Mouse (Mus musculus) CH12.LX (cell line): Measurements from ENCODE around the gene Sppl2b. TPM values are rescaled to one million over a fixed set of nuclear protein-coding genes. Genes with fewer than 3 reads are reported as not detected.
A peak's percentile ranks its signal among the peaks of the same experiment; 100 is the strongest.

Source experiments
- DNase-seq: peaks from one replicate; pipeline ENCODE4 v3.0.0-alpha.2; 2013; ENCODE audit errors: extremely low read depth
- H3K27ac ChIP-seq: 2 replicates; pipeline ENCODE4 v1.5.1; 2012; ENCODE audit warnings: low read depth, mild to moderate bottlenecking, control low read depth, moderate library complexity; ENCODE audit not compliant: insufficient read depth
- H3K27me3 ChIP-seq: replicated peaks from 2 replicates; pipeline ENCODE3; 2012; ENCODE audit warnings: inconsistent platforms
- H3K36me3 ChIP-seq, 2 experiments: replicated peaks in 1 of 2; 2 replicates each; pipeline versions ENCODE3 to v1.6.1; 2012; ENCODE audit warnings: inconsistent platforms in 1 of 2, low read length in 1 of 2, mild to moderate bottlenecking in 1 of 2, mixed read lengths in 1 of 2, moderate library complexity in 1 of 2; ENCODE audit not compliant: control insufficient read depth in 1 of 2, insufficient read depth in 1 of 2
- H3K4me1 ChIP-seq, 2 experiments: 2 replicates each; pipeline ENCODE4 v1.6.1; 2012; ENCODE audit warnings: inconsistent platforms in 1 of 2, moderate library complexity in 1 of 2; ENCODE audit not compliant: insufficient read depth in 2 of 2, control insufficient read depth in 1 of 2
- H3K4me2 ChIP-seq: 2 replicates; pipeline ENCODE4 v1.6.1; 2012; ENCODE audit warnings: low read depth, mild to moderate bottlenecking, control low read depth; ENCODE audit not compliant: poor library complexity, insufficient read depth, severe bottlenecking
- H3K4me3 ChIP-seq, 3 experiments: fragments of 150-350 bp in 1 of 3; sonication (generic) in 1 of 3; replicated peaks in 1 of 3; 2 replicates each; pipeline versions ENCODE3 to v1.5.1; 2011 to 2012; ENCODE audit warnings: low read depth in 2 of 3, low read length in 2 of 3, mild to moderate bottlenecking in 2 of 3, moderate library complexity in 2 of 3, control low read depth in 1 of 3, improper control_type of control experiment in 1 of 3, inconsistent platforms in 1 of 3, mixed read lengths in 1 of 3; ENCODE audit not compliant: poor library complexity in 1 of 3
- H3K79me2 ChIP-seq: replicated peaks from 2 replicates; pipeline ENCODE4 v1.6.1; 2012; ENCODE audit warnings: mild to moderate bottlenecking, moderate library complexity; ENCODE audit not compliant: control insufficient read depth, poor library complexity, insufficient read depth, severe bottlenecking; ENCODE audit errors: extremely low read depth
- H3K9ac ChIP-seq: 2 replicates; pipeline ENCODE4 v1.6.1; 2012; ENCODE audit warnings: low read depth, mild to moderate bottlenecking, control low read depth, moderate library complexity; ENCODE audit not compliant: insufficient read depth
- H3K9me3 ChIP-seq: replicated peaks from 2 replicates; pipeline ENCODE3; 2012; ENCODE audit warnings: low read length, inconsistent platforms, mixed read lengths
- BHLHE40 ChIP-seq: IDR thresholded peaks from 2 replicates; pipeline ENCODE4 v1.6.1; 2011; ENCODE audit warnings: mild to moderate bottlenecking, low read depth, low read length, improper control_type of control experiment
- CHD1 ChIP-seq: IDR thresholded peaks from 2 replicates; pipeline ENCODE4 v1.6.1; 2012; ENCODE audit warnings: low read depth, low read length, improper control_type of control experiment, inconsistent platforms
- CHD2 ChIP-seq: IDR thresholded peaks from 2 replicates; pipeline ENCODE4 v1.6.1; 2011; ENCODE audit warnings: low read length, improper control_type of control experiment
- CTCF ChIP-seq, 2 experiments: IDR thresholded peaks in 1 of 2; conservative IDR thresholded peaks in 1 of 2; 2 replicates each; pipeline ENCODE4 v1.5.1; 2011 to 2012; ENCODE audit warnings: low read depth in 2 of 2, low read length in 2 of 2, improper control_type of control experiment in 1 of 2, inconsistent platforms in 1 of 2, mild to moderate bottlenecking in 1 of 2, moderate library complexity in 1 of 2
- E2F4 ChIP-seq: IDR thresholded peaks from 2 replicates; pipeline ENCODE4 v1.6.1; 2011; ENCODE audit warnings: low read depth, low read length, improper control_type of control experiment; ENCODE audit not compliant: insufficient replicate concordance
- ELF1 ChIP-seq: IDR thresholded peaks from 2 replicates; pipeline ENCODE4 v1.6.1; 2014; ENCODE audit warnings: low read depth, mild to moderate bottlenecking, inconsistent platforms, low read length, improper control_type of control experiment
- EP300 ChIP-seq: IDR thresholded peaks from 2 replicates; pipeline ENCODE4 v1.6.1; 2011; ENCODE audit warnings: low read length, improper control_type of control experiment
- ETS1 ChIP-seq: conservative IDR thresholded peaks from 2 replicates; pipeline ENCODE4 v1.6.1; 2012; ENCODE audit warnings: low read depth, mild to moderate bottlenecking, inconsistent platforms, low read length, improper control_type of control experiment, moderate library complexity
- GABPA ChIP-seq: IDR thresholded peaks from 2 replicates; pipeline ENCODE4 v1.6.1; 2012; ENCODE audit warnings: low read depth, low read length, improper control_type of control experiment, inconsistent platforms; ENCODE audit not compliant: insufficient replicate concordance
- HCFC1 ChIP-seq: IDR thresholded peaks from 2 replicates; pipeline ENCODE4 v1.6.1; 2012; ENCODE audit warnings: low read depth, mild to moderate bottlenecking, inconsistent platforms, low read length, improper control_type of control experiment
- IRF4 ChIP-seq: IDR thresholded peaks from 2 replicates; pipeline ENCODE4 v1.6.1; 2014; ENCODE audit warnings: low read depth, mild to moderate bottlenecking, inconsistent platforms, low read length, improper control_type of control experiment
- JUN ChIP-seq: IDR thresholded peaks from 2 replicates; pipeline ENCODE4 v1.6.1; 2011; ENCODE audit warnings: low read depth, mild to moderate bottlenecking, low read length, improper control_type of control experiment, moderate library complexity; ENCODE audit not compliant: insufficient read depth
- JUND ChIP-seq: conservative IDR thresholded peaks from 2 replicates; pipeline ENCODE4 v1.6.1; 2011; ENCODE audit warnings: low read depth, low read length, improper control_type of control experiment
- KAT2A ChIP-seq: IDR thresholded peaks from 2 replicates; pipeline ENCODE4 v1.6.1; 2012; ENCODE audit warnings: low read length, improper control_type of control experiment, inconsistent platforms; ENCODE audit not compliant: insufficient replicate concordance
- MAFK ChIP-seq: IDR thresholded peaks from 2 replicates; pipeline ENCODE4 v1.6.1; 2011; ENCODE audit warnings: low read length, improper control_type of control experiment; ENCODE audit not compliant: insufficient replicate concordance
- MAX ChIP-seq: IDR thresholded peaks from 2 replicates; pipeline ENCODE4 v1.6.1; 2011; ENCODE audit warnings: low read length, improper control_type of control experiment
- MAZ ChIP-seq: IDR thresholded peaks from 2 replicates; pipeline ENCODE4 v1.6.1; 2012; ENCODE audit warnings: low read depth, mild to moderate bottlenecking, inconsistent platforms, low read length, improper control_type of control experiment, moderate library complexity
- MEF2A ChIP-seq: IDR thresholded peaks from 2 replicates; pipeline ENCODE4 v1.6.1; 2014; ENCODE audit warnings: low read depth, mild to moderate bottlenecking, inconsistent platforms, low read length, improper control_type of control experiment, borderline replicate concordance
- MXI1 ChIP-seq: IDR thresholded peaks from 2 replicates; pipeline ENCODE4 v1.6.1; 2011; ENCODE audit warnings: mild to moderate bottlenecking, low read depth, low read length, improper control_type of control experiment
- MYC ChIP-seq: IDR thresholded peaks from 2 replicates; pipeline ENCODE4 v1.6.1; 2011; ENCODE audit warnings: low read depth, mild to moderate bottlenecking, improper control_type of control experiment, low read length
- NELFE ChIP-seq: IDR thresholded peaks from 2 replicates; pipeline ENCODE4 v1.6.1; 2011; ENCODE audit warnings: low read depth, low read length, improper control_type of control experiment
- NRF1 ChIP-seq: IDR thresholded peaks from 2 replicates; pipeline ENCODE4 v1.6.1; 2014; ENCODE audit warnings: low read depth, mild to moderate bottlenecking, inconsistent platforms, low read length, improper control_type of control experiment, moderate library complexity
- PAX5 ChIP-seq: IDR thresholded peaks from 2 replicates; pipeline ENCODE4 v1.6.1; 2012; ENCODE audit warnings: low read length, inconsistent platforms, mixed read lengths
- POLR2A ChIP-seq: IDR thresholded peaks from 2 replicates; pipeline ENCODE4 v1.6.1; 2011; ENCODE audit warnings: low read depth, mild to moderate bottlenecking, improper control_type of control experiment, low read length
- POLR2AphosphoS2 ChIP-seq: IDR thresholded peaks from 2 replicates; pipeline ENCODE4 v1.6.1; 2011; ENCODE audit warnings: low read depth, low read length, improper control_type of control experiment
- RAD21 ChIP-seq: IDR thresholded peaks from 2 replicates; pipeline ENCODE4 v1.6.1; 2011; ENCODE audit warnings: low read depth, mild to moderate bottlenecking, low read length, improper control_type of control experiment, moderate library complexity
- RCOR1 ChIP-seq: conservative IDR thresholded peaks from 2 replicates; pipeline ENCODE4 v1.6.1; 2012; ENCODE audit warnings: low read depth, mild to moderate bottlenecking, inconsistent platforms, low read length, improper control_type of control experiment
- SIN3A ChIP-seq: IDR thresholded peaks from 2 replicates; pipeline ENCODE4 v1.6.1; 2012; ENCODE audit warnings: low read length, improper control_type of control experiment, inconsistent platforms
- SMC3 ChIP-seq: IDR thresholded peaks from 2 replicates; pipeline ENCODE4 v1.6.1; 2011; ENCODE audit warnings: low read depth, low read length, improper control_type of control experiment
- TBP ChIP-seq: conservative IDR thresholded peaks from 2 replicates; pipeline ENCODE4 v1.6.1; 2011; ENCODE audit warnings: low read depth, low read length, improper control_type of control experiment
- TCF12 ChIP-seq: IDR thresholded peaks from 2 replicates; pipeline ENCODE4 v1.6.1; 2014; ENCODE audit warnings: low read depth, mild to moderate bottlenecking, inconsistent platforms, low read length, improper control_type of control experiment
- UBTF ChIP-seq: IDR thresholded peaks from 2 replicates; pipeline ENCODE4 v1.6.1; 2012; ENCODE audit warnings: low read depth, mild to moderate bottlenecking, inconsistent platforms, low read length, improper control_type of control experiment, moderate library complexity
- USF1 ChIP-seq: IDR thresholded peaks from 2 replicates; pipeline ENCODE4 v1.6.1; 2014; ENCODE audit warnings: low read depth, mild to moderate bottlenecking, inconsistent platforms, low read length, improper control_type of control experiment
- USF2 ChIP-seq: conservative IDR thresholded peaks from 2 replicates; pipeline ENCODE4 v1.6.1; 2011; ENCODE audit warnings: low read depth, low read length, improper control_type of control experiment
- ZC3H11A ChIP-seq: IDR thresholded peaks from 2 replicates; pipeline ENCODE4 v1.6.1; 2012; ENCODE audit warnings: low read depth, mild to moderate bottlenecking, inconsistent platforms, low read length, improper control_type of control experiment
- ZKSCAN1 ChIP-seq: IDR thresholded peaks from 2 replicates; pipeline ENCODE4 v1.6.1; 2012; ENCODE audit warnings: low read depth, inconsistent platforms, low read length, improper control_type of control experiment, borderline replicate concordance
- ZMIZ1 ChIP-seq: IDR thresholded peaks from 2 replicates; pipeline ENCODE4 v1.6.1; 2012; ENCODE audit warnings: low read depth, mild to moderate bottlenecking, inconsistent platforms, low read length, improper control_type of control experiment
- ZNF384 ChIP-seq: IDR thresholded peaks from 2 replicates; pipeline ENCODE4 v1.6.1; 2012; ENCODE audit warnings: low read depth, low read length, improper control_type of control experiment, inconsistent platforms
- dilution Hi-C: fragments of 300-500 bp; cut with MboI; formaldehyde crosslinking; loops from 2 replicates; pipeline ENCODE4 v1.14.3; 2020; ENCODE audit warnings: low sequenced_read_pairs; ENCODE audit not compliant: extremely low pct_unique_long_range_greater_than_20kb, extremely low pct_ligation_motif_present
- in situ Hi-C: fragments of 300-500 bp; cut with MboI; formaldehyde crosslinking; loops from 3 replicates; pipeline ENCODE4 v1.14.3; 2019; ENCODE audit warnings: low sequenced_read_pairs, low pct_ligation_motif_present, low pct_unique_long_range_greater_than_20kb, mixed read lengths
- polyA plus RNA-seq: library from polyadenylated mRNA; unstranded; fragments of >175 nt; gene quantifications from 2 replicates; pipeline ENCODE4 v1.2.1, GENCODE M21; 2012; ENCODE audit warnings: low read depth; ENCODE audit not compliant: insufficient read length
- total RNA-seq, 2 experiments: library from RNA; depleted of rRNA; stranded (reverse); fragments of 300-350 nt in 1 of 2; fragments of >200 nt in 1 of 2; gene quantifications; 2 replicates each; pipeline ENCODE4 v1.2.3; 2012 to 2014

Gene Sppl2b
- total and polyA plus RNA-seq, 3 experiments, result 13.8 to 24.1 (median 19.0) TPM

DNA sequence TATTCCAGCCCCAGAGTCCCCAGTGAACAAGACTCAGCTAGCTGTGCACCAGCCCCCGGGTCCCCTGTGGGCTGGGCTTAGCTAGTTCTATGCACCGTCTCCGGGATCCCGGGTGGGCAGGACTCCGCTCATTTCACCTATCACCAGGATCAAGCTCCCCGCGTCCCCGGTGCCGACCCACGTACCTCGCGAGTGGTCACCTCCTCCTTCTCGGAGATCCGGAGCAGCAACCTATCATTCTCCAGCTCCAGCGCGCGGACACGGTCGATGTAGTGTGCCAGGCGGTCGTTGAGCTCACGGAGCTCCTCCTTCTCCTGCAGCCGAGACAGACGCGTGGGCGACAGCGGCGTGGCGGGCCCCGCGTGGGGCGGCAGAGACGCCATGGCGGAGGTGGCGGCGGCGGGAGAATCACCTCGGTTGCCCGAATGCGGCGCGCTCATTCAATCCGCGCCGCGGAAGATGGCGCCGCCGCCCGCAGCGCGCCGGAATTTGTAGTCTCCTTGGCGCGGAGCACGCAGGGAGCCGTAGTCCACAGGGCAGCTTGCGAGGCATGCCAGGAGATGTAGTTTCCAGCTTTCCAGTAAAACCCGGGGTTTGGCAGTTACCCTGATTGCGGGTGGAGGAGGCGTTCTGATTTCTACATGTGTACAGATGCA is 62.8 kb downstream of the Sppl2b start, which contains the start of gene Lmnb2:
Gene Lmnb2 (minus strand): TSS at position 467 of the 656 bp plus-strand sequence.
- H3K36me3 ChIP-seq, result peaks cover 0 to 31% of the 10 kb centered on the region in 2 experiments
- peak within 1 kb of the TSS; percentile 81 to 95 (median 94) for H3K4me3 ChIP-seq
- no peak; the same call in 1 of the 2 replicates for TF ChIP-seq GABPA
- peak; percentile 60; the same call in 1 of the 2 replicates for TF ChIP-seq TBP
- TF ChIP-seq MAZ, result no peak
- TF ChIP-seq SIN3A, result no peak
- TF ChIP-seq NRF1, result peak; percentile 57
- peak; percentile 59; the same call in 1 of the 2 replicates for TF ChIP-seq NELFE
- TF ChIP-seq MXI1, result peak; percentile 79
- TF ChIP-seq USF2, result no peak
- TF ChIP-seq MAFK, result no peak
- TF ChIP-seq POLR2A, result peak; percentile 76
- TF ChIP-seq MYC, result 0 out of 2 replicates have a peak, but pooled peaks have one; percentile 13
- TF ChIP-seq JUN, result no peak
- peak; percentile 47; the same call in 1 of the 2 replicates for TF ChIP-seq ELF1
- TF ChIP-seq ZMIZ1, result peak; percentile 76
- TF ChIP-seq CHD1, result no peak
- no peak for TF ChIP-seq RCOR1
- no peak for TF ChIP-seq PAX5
- TF ChIP-seq ZKSCAN1, result no peak
- TF ChIP-seq ZC3H11A, result no peak
- no peak for TF ChIP-seq ETS1
- TF ChIP-seq BHLHE40, result no peak
- peak; percentile 81; the same call in 1 of the 2 replicates for TF ChIP-seq KAT2A
- peak; percentile 70 for TF ChIP-seq TCF12
- 0 out of 2 replicates have a peak, but pooled peaks have one; percentile 17 for TF ChIP-seq CHD2
- TF ChIP-seq UBTF, result no peak
- no peak for TF ChIP-seq JUND
- no peak for TF ChIP-seq CTCF (conservative IDR thresholded peaks at IDR 0.05 in 1 of 2, IDR thresholded peaks at IDR 0.05 in 1 of 2; ENCODE audit: low read depth in 2 of 2, low read length in 2 of 2)
- TF ChIP-seq E2F4, result no peak
- peak; percentile 28; the same call in 1 of the 2 replicates for TF ChIP-seq MEF2A
- no peak for TF ChIP-seq ZNF384
- no peak for TF ChIP-seq RAD21
- TF ChIP-seq MAX, result no peak; the same call in 1 of the 2 replicates
- no peak for TF ChIP-seq EP300
- TF ChIP-seq USF1, result no peak
- TF ChIP-seq IRF4, result no peak; the same call in 1 of the 2 replicates
- TF ChIP-seq POLR2AphosphoS2, result no peak
- TF ChIP-seq HCFC1, result peak; percentile 94
- no peak for TF ChIP-seq SMC3
- peaks cover 29% of the 10 kb centered on the region for H3K27me3 ChIP-seq
- dilution Hi-C loops (no loop called here), in situ Hi-C loops (no loop called here)
- H3K4me1 ChIP-seq, result peaks cover 5 to 16% of the 10 kb centered on the region in 2 experiments; a peak in 2 of 4 replicates
- no peaks in the 10 kb centered on the region for H3K79me2 ChIP-seq
- H3K9me3 ChIP-seq, result no peaks in the 10 kb centered on the region
- H3K9ac ChIP-seq, result peak within 1 kb of the TSS; percentile 52
- H3K4me2 ChIP-seq, result peak within 1 kb of the TSS; percentile 80
- no peak within 1 kb of the TSS for H3K27ac ChIP-seq
- DNase-seq, result peak; percentile 55
